Mouse (Mus musculus) thymus, adult 2 months (tissue): Measurements from ENCODE around the gene Scrn1. TPM values are rescaled to one million over a fixed set of nuclear protein-coding genes. Genes with fewer than 3 reads are reported as not detected.

Source experiments
- DNase-seq: peaks from one replicate; pipeline ENCODE4 v3.0.0; 2021
- H3K27ac ChIP-seq: fragments of 200-500 bp; 2 replicates; pipeline ENCODE4 v1.5.1; 2012; ENCODE audit warnings: low read length, control low read depth; ENCODE audit not compliant: control insufficient read depth, insufficient read depth
- H3K27me3 ChIP-seq: fragments of 200-500 bp; 2 replicates; pipeline ENCODE4 v1.6.1; 2012; ENCODE audit warnings: mild to moderate bottlenecking, low read length, moderate library complexity, mixed read lengths; ENCODE audit not compliant: control insufficient read depth, insufficient read depth
- H3K36me3 ChIP-seq: fragments of 200-500 bp; 2 replicates; pipeline ENCODE4 v1.6.1; 2012; ENCODE audit warnings: mild to moderate bottlenecking, low read length, moderate library complexity; ENCODE audit not compliant: control insufficient read depth, insufficient read depth
- H3K4me1 ChIP-seq: fragments of 200-500 bp; replicated peaks from 2 replicates; pipeline ENCODE4 v1.6.1; 2012; ENCODE audit warnings: low read length; ENCODE audit not compliant: control insufficient read depth, insufficient read depth
- H3K4me3 ChIP-seq: fragments of 200-500 bp; 2 replicates; pipeline ENCODE4 v1.5.1; 2012; ENCODE audit warnings: mild to moderate bottlenecking, low read length, control low read depth, moderate library complexity; ENCODE audit not compliant: control insufficient read depth, insufficient read depth
- CTCF ChIP-seq: fragments of 200-500 bp; IDR thresholded peaks from 2 replicates; pipeline ENCODE4 v1.5.1; 2012; ENCODE audit warnings: mild to moderate bottlenecking, control low read depth, low read length, moderate library complexity, borderline replicate concordance; ENCODE audit not compliant: control insufficient read depth, poor library complexity, insufficient read depth; ENCODE audit errors: extremely low read depth
- POLR2A ChIP-seq: fragments of 200-500 bp; IDR thresholded peaks from 2 replicates; pipeline ENCODE4 v1.6.1; 2012; ENCODE audit warnings: mild to moderate bottlenecking, low read length, control low read depth, moderate library complexity; ENCODE audit not compliant: control insufficient read depth, poor library complexity, insufficient read depth; ENCODE audit errors: extremely low read depth
- WGBS: fragments of 180-500 bp; shearing (Covaris S2); methylation state at CpG from one replicate; pipeline ENCODE4 v1.1.7; 2018; 5-methylcytosine and 5-hydroxymethylcytosine counted together
- polyA plus RNA-seq: library from polyadenylated mRNA; depleted of rRNA; stranded (reverse); fragments of >200 nt; gene quantifications from 2 replicates; pipeline ENCODE4 v1.2.3, GENCODE M21; 2012

The Scrn1 gene
- polyA plus RNA-seq, 1 experiment, result 0.55 TPM

DNA sequence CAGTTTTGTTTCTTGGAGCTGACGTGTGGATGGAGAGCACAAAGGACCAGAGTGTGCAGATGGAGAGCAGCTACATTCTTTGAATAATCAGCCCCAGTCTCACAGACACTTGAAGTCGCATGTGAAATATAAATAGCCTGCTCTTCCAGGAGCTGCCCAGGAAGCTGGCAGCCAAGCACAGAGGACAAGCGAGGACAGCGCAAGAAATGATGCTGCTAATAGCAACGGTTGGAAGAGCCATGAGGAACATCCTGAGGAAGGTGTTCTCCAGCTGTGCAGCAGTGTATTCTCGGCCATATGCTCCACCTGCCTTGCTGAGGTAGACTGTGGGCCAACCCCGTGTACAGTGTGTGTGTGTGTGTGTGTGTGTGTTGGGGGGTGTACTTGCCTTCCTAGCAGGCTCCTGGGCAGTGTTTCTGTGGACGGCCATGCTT, 35.2 kb downstream of the Scrn1 start:
- TF ChIP-seq CTCF (no peak), POLR2A (no peak)
- Histone ChIP-seq H3K36me3 (no peaks in the 10 kb centered on the region), H3K4me3 (no peak overlapping the region), H3K27ac (no peak overlapping the region), H3K27me3 (no peaks in the 10 kb centered on the region), H3K4me1 (no peaks in the 10 kb centered on the region)
- WGBS, result 75% methylated on average over 8 of the region's 8 CpGs
- no peak for DNase-seq

DNA sequence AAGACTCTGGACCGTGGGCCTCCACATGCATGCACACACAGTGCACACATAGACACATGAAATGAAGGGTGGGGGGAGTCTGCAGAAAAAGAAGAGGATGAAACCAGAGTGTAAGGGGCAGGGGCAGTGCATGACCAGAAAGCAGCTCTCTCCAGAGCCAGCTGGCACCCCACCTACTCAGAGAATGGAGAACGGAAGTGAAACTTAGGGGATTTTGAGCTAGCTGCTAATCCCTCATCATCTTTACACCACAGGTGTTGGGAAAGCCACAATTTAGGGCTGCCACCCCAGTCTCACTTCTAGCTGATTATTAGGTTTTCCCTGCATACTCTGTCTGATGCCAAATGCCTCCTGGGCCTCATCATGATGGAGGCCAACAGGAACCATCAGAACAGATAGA, 36.1 kb downstream of the Scrn1 start:
- Histone ChIP-seq H3K36me3 (no peaks in the 10 kb centered on the region), H3K27ac (no peak overlapping the region), H3K4me3 (no peak overlapping the region), H3K4me1 (no peaks in the 10 kb centered on the region), H3K27me3 (no peaks in the 10 kb centered on the region)
- TF ChIP-seq CTCF (no peak), POLR2A (no peak)
- 95% methylated on average over 2 of the region's 2 CpGs for WGBS
- DNase-seq, result no peak

- Histone ChIP-seq H3K27ac (no peak overlapping the region), H3K4me1 (no peaks in the 10 kb centered on the region)
These were observed 37.6 kb downstream of the Scrn1 start for GRCm38 (mm10) chr6:54528666-54529065.

DNA sequence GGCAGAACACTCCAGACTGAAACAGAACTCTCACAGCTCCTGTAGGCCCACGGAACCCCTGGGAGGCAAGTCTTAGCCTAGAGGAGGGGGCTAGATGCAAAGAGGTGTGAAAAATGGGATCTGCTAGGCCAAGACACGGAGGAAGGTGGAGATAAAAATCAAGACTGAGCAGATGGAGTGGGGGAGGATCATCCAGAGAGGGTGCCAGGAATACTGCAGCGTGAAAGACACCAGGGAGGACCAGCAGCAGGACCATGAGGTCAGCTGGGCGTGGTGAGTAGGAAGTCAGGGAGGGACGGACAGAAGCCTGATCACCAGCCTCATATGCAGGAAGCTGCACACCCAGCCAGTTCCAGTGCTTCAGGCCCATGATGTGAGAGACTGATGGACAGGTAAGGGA, 47.5 kb downstream of the Scrn1 start:
- no peak overlapping the region for H3K4me3 ChIP-seq
- no peak overlapping the region for H3K27ac ChIP-seq
- WGBS, result 81% methylated on average over 5 of the region's 5 CpGs
- no peak for DNase-seq
- TF ChIP-seq CTCF (no peak), POLR2A (no peak)
- H3K36me3 ChIP-seq, result no peaks in the 10 kb centered on the region
- no peaks in the 10 kb centered on the region for H3K27me3 ChIP-seq
- H3K4me1 ChIP-seq, result no peaks in the 10 kb centered on the region

More at GRCm38 (mm10) chr6:54528666-54529065, 37.6 kb downstream of the Scrn1 start:
- no peak for DNase-seq
- 66% methylated on average over 8 of the region's 8 CpGs for WGBS
- TF ChIP-seq POLR2A (no peak), CTCF (no peak)
- H3K27me3 ChIP-seq, result no peaks in the 10 kb centered on the region
- no peak overlapping the region for H3K4me3 ChIP-seq
- no peaks in the 10 kb centered on the region for H3K36me3 ChIP-seq

GRCm38 (mm10) chr6:54516512-54517134, 49.7 kb downstream of the Scrn1 start:
- WGBS, result 81% methylated on average over 2 of the region's 2 CpGs
- no peak for DNase-seq
- H3K27ac ChIP-seq, result no peak overlapping the region
- TF ChIP-seq CTCF (no peak), POLR2A (no peak)
- H3K27me3 ChIP-seq, result no peaks in the 10 kb centered on the region
- H3K36me3 ChIP-seq, result no peaks in the 10 kb centered on the region
- H3K4me1 ChIP-seq, result no peaks in the 10 kb centered on the region
- no peak overlapping the region for H3K4me3 ChIP-seq

- H3K36me3 ChIP-seq, result no peaks in the 10 kb centered on the region
- WGBS, result 90% methylated on average over 2 of the region's 2 CpGs
- H3K27me3 ChIP-seq, result no peaks in the 10 kb centered on the region
- TF ChIP-seq POLR2A (no peak), CTCF (no peak)
- H3K4me3 ChIP-seq, result no peak overlapping the region
- DNase-seq, result no peak
- H3K4me1 ChIP-seq, result no peaks in the 10 kb centered on the region
- H3K27ac ChIP-seq, result no peak overlapping the region
These were observed 54.0 kb downstream of the Scrn1 start for GRCm38 (mm10) chr6:54512256-54512655.

DNA sequence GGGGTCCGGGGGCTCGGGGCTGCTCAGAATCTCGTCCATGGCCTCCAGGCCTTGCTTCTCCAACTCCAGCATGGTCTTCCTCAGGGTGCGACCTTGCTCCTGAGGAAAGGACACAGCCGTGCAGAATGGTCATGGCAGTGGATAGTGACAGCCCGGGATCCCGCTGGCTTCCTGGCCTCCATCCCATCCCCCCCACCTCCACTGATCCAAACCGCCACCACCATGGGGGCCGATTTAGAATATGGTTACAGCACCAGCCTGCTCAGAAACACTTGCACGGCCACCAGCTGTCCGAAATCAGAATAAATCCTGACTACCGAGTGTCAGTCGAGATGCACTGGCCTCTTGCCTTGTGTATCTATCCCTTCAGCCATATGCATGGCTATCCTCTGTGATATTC, 57.0 kb downstream of the Scrn1 start:
- DNase-seq, result no peak
- no peak for TF ChIP-seq CTCF
- no peak for TF ChIP-seq POLR2A
- 97% methylated on average over 13 of the region's 13 CpGs for WGBS
- Histone ChIP-seq H3K36me3 (no peaks in the 10 kb centered on the region), H3K27me3 (no peaks in the 10 kb centered on the region), H3K4me1 (no peaks in the 10 kb centered on the region), H3K4me3 (no peak overlapping the region), H3K27ac (no peak overlapping the region)
